Mouse (Mus musculus): ENCODE measurements around the gene BC025446. TPM values are rescaled to one million over a fixed set of nuclear protein-coding genes. Genes with fewer than 3 reads are reported as not detected.

The BC025446 gene
- total and polyA plus RNA-seq, 3 experiments, result not detected

GRCm38 (mm10) chr15:75221942-75222341 lies 5.8 kb downstream of the BC025446 start:
- Histone ChIP-seq H3K36me3 (replicated peaks) (no peaks in the 10 kb centered on the region), H3K4me3 (ENCODE audit: low read depth, low read length) (no peak overlapping the region), H3K9me3 (replicated peaks) (peaks cover 43% of the 10 kb centered on the region), H3K4me1 (ENCODE audit: insufficient read depth, low read depth, low read length) (no peaks in the 10 kb centered on the region), H3K27me3 (ENCODE audit: insufficient read depth, low read length) (no peaks in the 10 kb centered on the region)
- no peak for DNase-seq (ENCODE audit: low spot score)
- TF ChIP-seq CTCF (IDR thresholded peaks at IDR 0.05; ENCODE audit: low read depth, low read length) (no peak), TAL1 (conservative IDR thresholded peaks at IDR 0.05; ENCODE audit: low read depth, low read length) (no peak), POLR2AphosphoS5 (IDR thresholded peaks at IDR 0.05; ENCODE audit: insufficient replicate concordance, low read depth, low read length) (no peak), GATA2 (IDR thresholded peaks at IDR 0.05; ENCODE audit: borderline replicate concordance, low read depth, low read length) (no peak), GATA1 (IDR thresholded peaks at IDR 0.05; ENCODE audit: borderline replicate concordance, low read length) (no peak)
- no peak for ATAC-seq (ENCODE audit: extremely low read depth, insufficient number of reproducible peaks, low FRiP score, poor library complexity, severe bottlenecking)

GRCm38 (mm10) chr15:75237736-75238288 lies 21.6 kb downstream of the BC025446 start:
- Histone ChIP-seq H3K4me1 (ENCODE audit: insufficient read depth, low read depth, low read length) (no peaks in the 10 kb centered on the region), H3K9me3 (replicated peaks) (peaks cover 55% of the 10 kb centered on the region), H3K4me3 (ENCODE audit: low read depth, low read length) (no peak overlapping the region), H3K36me3 (replicated peaks) (no peaks in the 10 kb centered on the region), H3K27me3 (ENCODE audit: insufficient read depth, low read length) (no peaks in the 10 kb centered on the region)
- DNase-seq (ENCODE audit: low spot score) (no peak), ATAC-seq (ENCODE audit: extremely low read depth, insufficient number of reproducible peaks, low FRiP score, poor library complexity, severe bottlenecking) (no peak)
- no peak for TF ChIP-seq GATA2 (IDR thresholded peaks at IDR 0.05; ENCODE audit: borderline replicate concordance, low read depth, low read length)
- no peak for TF ChIP-seq GATA1 (IDR thresholded peaks at IDR 0.05; ENCODE audit: borderline replicate concordance, low read length)
- TF ChIP-seq POLR2AphosphoS5 (IDR thresholded peaks at IDR 0.05; ENCODE audit: insufficient replicate concordance, low read depth, low read length), result no peak
- no peak for TF ChIP-seq TAL1 (conservative IDR thresholded peaks at IDR 0.05; ENCODE audit: low read depth, low read length)
- no peak for TF ChIP-seq CTCF (IDR thresholded peaks at IDR 0.05; ENCODE audit: low read depth, low read length)

GRCm38 (mm10) chr15:75240558-75240957 lies 24.4 kb downstream of the BC025446 start:
- H3K27me3 ChIP-seq (ENCODE audit: insufficient read depth, low read length), result no peaks in the 10 kb centered on the region
- DNase-seq (ENCODE audit: low spot score) (no peak), ATAC-seq (ENCODE audit: extremely low read depth, insufficient number of reproducible peaks, low FRiP score, poor library complexity, severe bottlenecking) (no peak)
- H3K36me3 ChIP-seq (replicated peaks), result no peaks in the 10 kb centered on the region
- peaks cover 55% of the 10 kb centered on the region for H3K9me3 ChIP-seq (replicated peaks)
- H3K4me3 ChIP-seq (ENCODE audit: low read depth, low read length), result no peak overlapping the region
- TF ChIP-seq GATA1 (IDR thresholded peaks at IDR 0.05; ENCODE audit: borderline replicate concordance, low read length), result no peak
- no peak for TF ChIP-seq CTCF (IDR thresholded peaks at IDR 0.05; ENCODE audit: low read depth, low read length)
- TF ChIP-seq POLR2AphosphoS5 (IDR thresholded peaks at IDR 0.05; ENCODE audit: insufficient replicate concordance, low read depth, low read length), result no peak
- no peak for TF ChIP-seq TAL1 (conservative IDR thresholded peaks at IDR 0.05; ENCODE audit: low read depth, low read length)
- H3K4me1 ChIP-seq (ENCODE audit: insufficient read depth, low read depth, low read length), result no peaks in the 10 kb centered on the region

DNA sequence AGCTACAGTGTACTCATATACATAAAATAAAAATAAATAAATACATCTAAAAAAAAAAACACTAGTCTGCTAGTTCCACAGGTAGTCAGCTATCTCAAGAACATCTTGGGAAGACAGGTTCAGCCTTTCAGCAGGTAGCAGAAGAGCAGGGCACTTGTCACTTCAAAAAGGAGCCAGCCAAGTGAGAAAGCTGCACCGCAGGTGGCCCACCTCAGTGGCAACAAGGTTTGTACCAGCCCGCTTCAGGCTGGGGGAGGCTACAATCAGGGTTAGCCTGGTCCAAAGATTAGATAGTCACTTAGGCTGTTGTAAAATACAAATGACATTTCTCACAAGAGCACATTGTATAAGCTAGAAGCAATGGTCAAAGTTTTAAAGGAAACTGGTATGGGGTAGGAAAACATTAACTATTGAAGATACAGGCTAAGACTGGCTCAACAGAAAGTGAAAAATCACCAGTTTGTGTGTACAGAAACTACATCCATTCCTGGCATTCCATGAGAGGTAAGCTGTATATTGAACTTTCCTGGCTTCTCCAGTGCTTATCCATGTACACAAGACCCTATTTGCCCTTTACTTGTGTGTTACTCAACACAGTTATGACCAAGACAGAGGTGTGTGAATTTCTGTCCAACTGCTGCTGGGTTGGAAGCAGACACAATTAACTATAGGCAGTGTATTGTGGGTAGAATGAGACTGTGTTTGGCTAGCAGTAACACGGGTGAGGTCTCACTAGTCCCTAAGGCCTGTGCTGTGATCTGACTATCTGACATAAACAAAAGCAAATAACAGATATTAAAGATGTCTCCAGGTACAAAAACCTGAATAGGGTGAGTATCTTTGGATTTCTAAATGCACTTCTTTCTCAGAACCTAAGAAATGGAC lies 26.8 kb downstream of the BC025446 start:
- H3K4me1 ChIP-seq (ENCODE audit: insufficient read depth, low read depth, low read length), result no peaks in the 10 kb centered on the region
- ATAC-seq (ENCODE audit: extremely low read depth, insufficient number of reproducible peaks, low FRiP score, poor library complexity, severe bottlenecking) (no peak), DNase-seq (ENCODE audit: low spot score) (no peak)
- TF ChIP-seq CTCF (IDR thresholded peaks at IDR 0.05; ENCODE audit: low read depth, low read length) (no peak), GATA1 (IDR thresholded peaks at IDR 0.05; ENCODE audit: borderline replicate concordance, low read length) (no peak), POLR2AphosphoS5 (IDR thresholded peaks at IDR 0.05; ENCODE audit: insufficient replicate concordance, low read depth, low read length) (no peak), TAL1 (conservative IDR thresholded peaks at IDR 0.05; ENCODE audit: low read depth, low read length) (no peak), GATA2 (IDR thresholded peaks at IDR 0.05; ENCODE audit: borderline replicate concordance, low read depth, low read length) (no peak)
- H3K9me3 ChIP-seq (replicated peaks), result peaks cover 48% of the 10 kb centered on the region
- no peak overlapping the region for H3K4me3 ChIP-seq (ENCODE audit: low read depth, low read length)
- H3K27me3 ChIP-seq (ENCODE audit: insufficient read depth, low read length), result no peaks in the 10 kb centered on the region
- H3K36me3 ChIP-seq (replicated peaks), result no peaks in the 10 kb centered on the region

DNA sequence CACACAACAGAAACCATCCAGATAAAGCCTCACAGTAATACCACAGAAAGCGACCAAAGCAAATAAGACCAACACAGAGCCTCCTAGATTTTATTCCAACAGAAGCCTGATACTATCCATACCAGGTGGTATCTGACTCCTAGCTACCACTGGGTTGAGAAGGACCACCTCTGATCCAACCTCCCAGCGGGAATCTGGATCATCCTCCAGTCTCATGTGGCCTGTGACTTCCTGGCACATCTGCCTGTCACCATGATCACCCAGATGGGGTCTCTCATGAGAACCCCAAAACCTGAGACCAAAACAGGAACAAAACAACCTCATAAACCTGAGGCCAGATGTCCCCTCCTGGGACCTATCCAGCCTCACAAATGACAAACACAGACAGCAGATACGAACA lies 38.5 kb downstream of the BC025446 start:
- TF ChIP-seq TAL1 (conservative IDR thresholded peaks at IDR 0.05; ENCODE audit: low read depth, low read length), result no peak
- TF ChIP-seq GATA2 (IDR thresholded peaks at IDR 0.05; ENCODE audit: borderline replicate concordance, low read depth, low read length), result no peak
- no peak for TF ChIP-seq POLR2AphosphoS5 (IDR thresholded peaks at IDR 0.05; ENCODE audit: insufficient replicate concordance, low read depth, low read length)
- no peak for TF ChIP-seq GATA1 (IDR thresholded peaks at IDR 0.05; ENCODE audit: borderline replicate concordance, low read length)
- TF ChIP-seq CTCF (IDR thresholded peaks at IDR 0.05; ENCODE audit: low read depth, low read length), result no peak
- no peaks in the 10 kb centered on the region for H3K36me3 ChIP-seq (replicated peaks)
- no peaks in the 10 kb centered on the region for H3K4me1 ChIP-seq (ENCODE audit: insufficient read depth, low read depth, low read length)
- H3K9me3 ChIP-seq (replicated peaks), result peaks cover 17% of the 10 kb centered on the region
- no peaks in the 10 kb centered on the region for H3K27me3 ChIP-seq (ENCODE audit: insufficient read depth, low read length)
- no peak overlapping the region for H3K4me3 ChIP-seq (ENCODE audit: low read depth, low read length)
- ATAC-seq (ENCODE audit: extremely low read depth, insufficient number of reproducible peaks, low FRiP score, poor library complexity, severe bottlenecking) (no peak), DNase-seq (ENCODE audit: low spot score) (no peak)

GRCm38 (mm10) chr15:75265863-75266262 lies 49.7 kb downstream of the BC025446 start:
- Histone ChIP-seq H3K36me3 (replicated peaks) (no peaks in the 10 kb centered on the region), H3K4me3 (ENCODE audit: low read depth, low read length) (no peak overlapping the region), H3K4me1 (ENCODE audit: insufficient read depth, low read depth, low read length) (no peaks in the 10 kb centered on the region), H3K9me3 (replicated peaks) (peaks cover 33% of the 10 kb centered on the region), H3K27me3 (ENCODE audit: insufficient read depth, low read length) (no peaks in the 10 kb centered on the region)
- ATAC-seq (ENCODE audit: extremely low read depth, insufficient number of reproducible peaks, low FRiP score, poor library complexity, severe bottlenecking) (no peak), DNase-seq (ENCODE audit: low spot score) (no peak)
- TF ChIP-seq GATA2 (IDR thresholded peaks at IDR 0.05; ENCODE audit: borderline replicate concordance, low read depth, low read length) (no peak), TAL1 (conservative IDR thresholded peaks at IDR 0.05; ENCODE audit: low read depth, low read length) (no peak), GATA1 (IDR thresholded peaks at IDR 0.05; ENCODE audit: borderline replicate concordance, low read length) (no peak), CTCF (IDR thresholded peaks at IDR 0.05; ENCODE audit: low read depth, low read length) (no peak), POLR2AphosphoS5 (IDR thresholded peaks at IDR 0.05; ENCODE audit: insufficient replicate concordance, low read depth, low read length) (no peak)

All from G1E (cell line).